Mouse (Mus musculus) kidney, embryonic 15.5 days (tissue): Measurements from ENCODE around the gene 4930412O13Rik. TPM values are rescaled to one million over a fixed set of nuclear protein-coding genes. Genes with fewer than 3 reads are reported as not detected.

Source experiments
- ATAC-seq: fragments of 200-750 bp; cut with Nextera tagmentation; replicated peaks from 2 replicates; pipeline ENCODE4 v1.8.0; 2017; ENCODE audit warnings: moderate TSS enrichment; ENCODE audit not compliant: low FRiP score
- H3K27ac ChIP-seq: fragments of 300-500 bp; sonication (generic); 2 replicates; pipeline ENCODE4 v1.5.1; 2015; ENCODE audit warnings: mild to moderate bottlenecking, inconsistent platforms
- H3K27me3 ChIP-seq: fragments of 300-500 bp; sonication (generic); 2 replicates; pipeline ENCODE4 v1.6.1; 2015; ENCODE audit warnings: inconsistent platforms
- H3K36me3 ChIP-seq: fragments of 300-500 bp; sonication (generic); 2 replicates; pipeline ENCODE4 v1.6.1; 2015; ENCODE audit warnings: inconsistent platforms
- H3K4me1 ChIP-seq: fragments of 300-500 bp; sonication (generic); 2 replicates; pipeline ENCODE4 v1.6.1; 2015; ENCODE audit warnings: inconsistent platforms
- H3K4me2 ChIP-seq: fragments of 300-500 bp; sonication (generic); 2 replicates; pipeline ENCODE4 v1.6.1; 2015; ENCODE audit warnings: moderate library complexity, mild to moderate bottlenecking, inconsistent platforms
- H3K4me3 ChIP-seq: fragments of 300-500 bp; sonication (generic); replicated peaks from 2 replicates; pipeline ENCODE4 v1.5.1; 2015; ENCODE audit warnings: mild to moderate bottlenecking, inconsistent platforms
- H3K9ac ChIP-seq: fragments of 300-500 bp; sonication (generic); 2 replicates; pipeline ENCODE4 v1.6.1; 2015; ENCODE audit warnings: mild to moderate bottlenecking, inconsistent platforms
- H3K9me3 ChIP-seq: fragments of 300-500 bp; sonication (generic); replicated peaks from 2 replicates; pipeline ENCODE4 v1.6.1; 2016; ENCODE audit warnings: inconsistent platforms
- WGBS: fragments of 180-500 bp; shearing (Covaris S2); methylation state at CpG from one replicate; pipeline ENCODE4 v1.1.7; 2015; ENCODE audit warnings: mixed read lengths; 5-methylcytosine and 5-hydroxymethylcytosine counted together
- polyA plus RNA-seq: library from polyadenylated mRNA; unstranded; fragments of >200 nt; fragmentation: Nextera tagmentation; extraction: Ambion mirVana; gene quantifications from 2 replicates; pipeline ENCODE4 v1.2.1, GENCODE M21; 2015

4930412O13Rik gene
- polyA plus RNA-seq, 1 experiment from 2014 or later, result 2.8 TPM

DNA sequence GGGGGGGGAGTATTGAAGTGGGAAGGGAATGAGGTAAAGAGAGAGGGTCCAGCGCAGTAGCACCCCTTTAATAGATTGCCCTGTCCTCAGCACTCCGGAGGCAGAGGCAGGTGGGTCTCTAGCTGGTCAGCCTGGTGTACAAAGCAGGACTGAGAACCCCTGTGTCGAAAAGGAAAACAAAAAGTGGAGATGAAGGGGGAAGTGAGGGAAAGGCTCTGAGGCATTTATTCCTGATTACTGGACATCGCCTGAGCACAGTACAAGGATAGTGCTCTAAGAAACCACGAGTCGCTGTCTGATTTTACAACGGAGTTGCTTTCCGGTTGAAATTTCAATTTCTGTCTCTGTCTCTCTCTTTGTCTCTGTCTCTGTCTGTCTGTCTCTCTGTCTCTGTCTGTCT is 9.2 kb downstream of the 4930412O13Rik start:
- no peaks in the 10 kb centered on the region for H3K36me3 ChIP-seq
- ATAC-seq, result no peak
- peaks cover 95% of the 10 kb centered on the region for H3K27me3 ChIP-seq
- H3K9ac ChIP-seq, result no peak overlapping the region
- 8% methylated on average over 8 of the region's 8 CpGs for WGBS
- H3K4me3 ChIP-seq, result peak overlapping the region; percentile 55
- peaks cover 16% of the 10 kb centered on the region for H3K4me1 ChIP-seq
- peak overlapping the region; percentile 55; the same call in 1 of the 2 replicates for H3K27ac ChIP-seq
- peak overlapping the region; percentile 54 for H3K4me2 ChIP-seq
- H3K9me3 ChIP-seq, result no peaks in the 10 kb centered on the region

DNA sequence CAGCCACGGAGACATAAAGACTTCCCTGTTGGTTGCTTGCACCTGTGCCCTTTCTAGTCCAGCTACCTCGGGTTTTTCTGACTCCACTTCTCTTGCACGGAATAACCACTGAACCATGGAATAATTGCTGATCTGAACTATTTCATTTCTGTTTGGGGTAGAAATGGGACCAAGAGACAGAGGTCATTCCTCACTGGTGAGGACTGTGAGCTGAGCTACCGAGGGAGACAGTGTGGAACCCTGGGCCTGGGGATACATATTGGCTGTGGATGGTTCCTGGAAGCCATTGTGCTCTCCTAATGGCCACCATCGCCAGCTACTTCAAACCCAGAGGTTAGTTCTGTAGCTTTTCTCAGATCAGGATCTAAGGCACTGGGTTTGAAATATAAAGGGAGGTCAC is 9.9 kb downstream of the 4930412O13Rik start:
- Histone ChIP-seq H3K4me3 (no peak overlapping the region), H3K4me2 (0 out of 2 replicates have a peak overlapping the region, but pooled peaks have one; percentile 9), H3K9ac (no peak overlapping the region), H3K9me3 (no peaks in the 10 kb centered on the region), H3K4me1 (peaks cover 23% of the 10 kb centered on the region), H3K27me3 (peaks cover 95% of the 10 kb centered on the region), H3K27ac (no peak overlapping the region), H3K36me3 (no peaks in the 10 kb centered on the region)
- 8% methylated on average over 5 of the region's 5 CpGs for WGBS
- no peak for ATAC-seq

DNA sequence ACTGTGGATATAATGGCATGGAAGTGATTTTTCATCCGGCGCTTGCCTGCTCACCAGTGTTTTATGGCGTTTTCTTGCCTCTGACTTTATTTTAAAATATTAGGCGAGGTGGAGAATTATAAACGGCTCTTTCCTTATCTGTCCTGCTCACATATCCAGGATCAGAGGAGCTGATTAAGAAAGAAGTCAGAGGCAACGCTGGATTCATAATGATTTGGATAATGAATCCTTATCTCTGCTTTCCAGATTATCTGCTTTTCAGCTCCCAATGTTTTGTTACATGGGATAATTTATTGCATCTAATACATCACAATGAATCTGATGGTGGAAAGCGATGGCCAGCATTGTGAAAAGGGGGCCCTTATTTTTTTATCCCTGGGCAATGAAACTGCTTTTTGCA is 11.5 kb downstream of the 4930412O13Rik start:
- peaks cover 95% of the 10 kb centered on the region for H3K27me3 ChIP-seq
- WGBS, result 5% methylated on average over 7 of the region's 7 CpGs

DNA sequence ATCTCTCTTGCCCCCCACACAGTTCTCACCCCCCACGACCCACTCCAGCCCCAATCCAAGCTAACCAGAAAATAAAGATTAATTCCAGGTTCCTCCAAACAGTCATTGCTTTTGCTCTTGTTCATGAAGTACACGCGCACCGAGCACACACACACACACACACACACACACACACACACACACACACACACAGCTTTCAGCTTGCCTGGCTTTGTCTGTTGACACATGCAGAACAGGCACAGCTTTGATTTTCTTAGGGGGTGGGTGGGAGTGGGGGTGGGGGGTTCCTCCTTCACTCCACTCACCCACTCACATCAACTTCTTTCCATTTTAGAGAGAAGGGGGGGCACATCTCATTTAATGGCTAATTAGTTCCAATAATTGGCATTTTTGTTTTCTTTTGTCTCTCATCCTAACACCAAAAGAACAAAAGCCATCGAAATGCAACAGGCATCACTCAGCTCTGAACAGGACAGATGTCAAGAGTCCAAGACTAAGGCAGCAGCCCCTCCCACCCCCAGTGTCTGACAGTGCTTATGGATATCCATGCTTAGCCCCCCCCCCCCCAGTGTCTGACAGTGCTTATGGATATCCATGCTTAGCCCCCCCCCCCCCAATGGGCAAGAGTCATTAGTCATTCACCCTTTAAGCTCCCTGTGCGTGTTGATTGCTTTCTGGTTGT is 12.4 kb downstream of the 4930412O13Rik start:
- no peak overlapping the region for H3K4me2 ChIP-seq
- peaks cover 38% of the 10 kb centered on the region for H3K4me1 ChIP-seq
- WGBS, result 3% methylated on average over 6 of the region's 6 CpGs
- no peaks in the 10 kb centered on the region for H3K9me3 ChIP-seq
- no peak overlapping the region for H3K27ac ChIP-seq
- no peak for ATAC-seq
- no peak overlapping the region for H3K9ac ChIP-seq
- no peaks in the 10 kb centered on the region for H3K36me3 ChIP-seq
- H3K27me3 ChIP-seq, result peaks cover 94% of the 10 kb centered on the region
- no peak overlapping the region for H3K4me3 ChIP-seq

More for the DNA sequence above, 11.5 kb downstream of the 4930412O13Rik start:
- ATAC-seq, result no peak
- no peak overlapping the region for H3K9ac ChIP-seq
- no peak overlapping the region for H3K4me2 ChIP-seq
- no peak overlapping the region for H3K4me3 ChIP-seq
- H3K36me3 ChIP-seq, result no peaks in the 10 kb centered on the region
- no peak overlapping the region for H3K27ac ChIP-seq
- H3K9me3 ChIP-seq, result no peaks in the 10 kb centered on the region
- H3K4me1 ChIP-seq, result peaks cover 38% of the 10 kb centered on the region

DNA sequence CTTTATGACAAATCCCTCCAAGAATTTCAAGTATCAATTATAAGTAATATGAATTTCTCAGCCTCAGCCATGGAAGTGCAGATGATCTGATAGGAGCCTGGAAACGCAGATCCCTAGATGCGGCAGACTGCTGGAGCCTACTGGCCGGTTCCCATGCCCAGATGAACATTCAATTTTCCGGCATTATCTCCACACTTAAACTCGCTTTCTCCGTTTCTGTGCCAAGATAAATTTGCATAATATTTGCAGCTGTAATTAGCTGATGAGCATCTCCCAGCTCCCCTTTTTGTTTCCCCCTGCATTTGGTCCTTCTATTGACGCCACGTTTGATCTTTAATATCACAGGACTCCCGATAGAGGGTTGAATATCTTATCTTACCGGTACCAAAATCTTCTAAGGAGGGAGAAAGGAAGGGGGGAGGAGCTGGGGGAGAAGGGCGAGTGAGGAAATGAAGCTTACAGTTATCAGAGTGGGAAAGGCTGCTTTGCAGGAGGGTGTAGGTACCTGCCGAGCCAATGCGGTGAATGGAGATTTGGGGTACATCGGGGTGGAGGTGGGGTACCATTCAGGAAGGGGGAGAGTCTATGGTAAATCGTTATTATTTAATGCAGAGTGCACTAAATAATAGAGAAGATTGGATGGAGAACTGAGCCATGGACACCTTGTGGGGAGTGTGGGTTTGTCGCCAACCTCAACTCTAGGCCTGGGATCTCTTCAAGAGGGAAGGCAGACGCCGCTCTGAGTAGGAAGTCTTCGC is 14.0 kb downstream of the 4930412O13Rik start:
- 0 out of 2 replicates have a peak overlapping the region, but pooled peaks have one; percentile 28 for H3K4me3 ChIP-seq
- peak overlapping the region; percentile 55; the same call in 1 of the 2 replicates for H3K4me2 ChIP-seq
- H3K4me1 ChIP-seq, result peaks cover 26% of the 10 kb centered on the region
- WGBS, result 5% methylated on average over 19 of the region's 19 CpGs
- no peaks in the 10 kb centered on the region for H3K36me3 ChIP-seq
- H3K9ac ChIP-seq, result no peak overlapping the region
- ATAC-seq, result no peak
- no peak overlapping the region for H3K27ac ChIP-seq
- peaks cover 94% of the 10 kb centered on the region for H3K27me3 ChIP-seq
- H3K9me3 ChIP-seq, result no peaks in the 10 kb centered on the region

DNA sequence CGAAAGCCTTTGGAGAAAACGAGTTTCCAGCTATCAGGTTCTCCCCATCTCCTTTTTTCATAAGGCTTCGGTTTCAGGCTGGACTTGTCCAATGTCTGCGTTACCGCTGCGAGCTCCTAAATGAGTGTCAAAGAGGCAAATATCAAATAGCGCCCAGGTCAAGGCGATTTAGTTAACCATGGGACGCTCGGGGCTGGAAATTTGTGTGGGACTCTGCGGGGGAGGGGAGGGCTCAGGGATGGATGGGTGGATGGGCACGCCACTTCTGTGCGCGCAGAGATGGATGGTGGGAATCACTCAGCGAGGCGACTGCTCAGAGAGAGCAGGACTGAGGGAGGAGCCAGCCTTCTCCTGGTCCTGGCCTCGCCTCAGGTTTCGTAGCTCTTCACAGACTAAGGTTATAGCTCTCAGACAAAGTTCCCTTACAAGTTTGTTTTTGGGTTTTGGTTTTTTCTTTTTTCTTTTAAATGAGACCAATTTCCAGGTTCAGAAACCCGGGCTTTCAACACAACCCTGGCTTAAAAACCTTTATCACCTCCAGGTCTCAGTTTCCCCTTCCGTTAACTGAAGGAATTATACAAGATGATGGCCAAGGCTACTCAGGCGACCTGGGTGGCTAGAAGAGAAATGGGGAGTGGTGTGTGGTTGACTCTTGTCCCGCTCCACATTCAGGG is 15.2 kb downstream of the 4930412O13Rik start:
- peaks cover 25% of the 10 kb centered on the region for H3K4me1 ChIP-seq
- 2% methylated on average over 22 of the region's 22 CpGs for WGBS
- ATAC-seq, result 0 out of 2 replicates have a peak, but pooled peaks have one; percentile 50
- H3K36me3 ChIP-seq, result no peaks in the 10 kb centered on the region
- no peak overlapping the region for H3K27ac ChIP-seq
- H3K4me2 ChIP-seq, result peak overlapping the region; percentile 55
- peak overlapping the region; percentile 28 for H3K4me3 ChIP-seq
- H3K27me3 ChIP-seq, result peaks cover 93% of the 10 kb centered on the region
- no peaks in the 10 kb centered on the region for H3K9me3 ChIP-seq
- H3K9ac ChIP-seq, result no peak overlapping the region

DNA sequence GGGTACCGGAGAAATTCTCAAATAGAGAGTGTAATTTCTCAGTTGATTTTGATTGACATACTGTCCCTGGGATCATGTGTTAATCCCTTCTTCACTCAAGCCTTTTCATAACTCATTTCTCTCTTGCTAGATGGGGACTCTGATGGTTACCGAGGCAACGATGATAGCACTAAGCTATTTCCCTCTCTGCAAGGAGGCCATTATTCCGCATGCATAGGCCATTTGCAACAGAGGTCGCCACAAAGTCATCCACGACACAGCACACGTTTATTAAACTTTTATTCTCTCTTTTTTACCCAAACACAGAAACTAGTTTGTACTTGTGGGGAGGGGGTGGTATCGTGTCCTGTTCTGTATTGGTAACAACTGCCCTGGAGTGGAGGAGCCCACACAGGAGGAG is 16.8 kb downstream of the 4930412O13Rik start:
- H3K4me2 ChIP-seq, result no peak overlapping the region
- peaks cover 93% of the 10 kb centered on the region for H3K27me3 ChIP-seq
- no peak for ATAC-seq
- 10% methylated on average over 8 of the region's 8 CpGs for WGBS
- no peak overlapping the region for H3K27ac ChIP-seq
- no peaks in the 10 kb centered on the region for H3K9me3 ChIP-seq
- no peak overlapping the region for H3K4me3 ChIP-seq
- H3K4me1 ChIP-seq, result peaks cover 25% of the 10 kb centered on the region
- H3K36me3 ChIP-seq, result no peaks in the 10 kb centered on the region
- H3K9ac ChIP-seq, result no peak overlapping the region

DNA sequence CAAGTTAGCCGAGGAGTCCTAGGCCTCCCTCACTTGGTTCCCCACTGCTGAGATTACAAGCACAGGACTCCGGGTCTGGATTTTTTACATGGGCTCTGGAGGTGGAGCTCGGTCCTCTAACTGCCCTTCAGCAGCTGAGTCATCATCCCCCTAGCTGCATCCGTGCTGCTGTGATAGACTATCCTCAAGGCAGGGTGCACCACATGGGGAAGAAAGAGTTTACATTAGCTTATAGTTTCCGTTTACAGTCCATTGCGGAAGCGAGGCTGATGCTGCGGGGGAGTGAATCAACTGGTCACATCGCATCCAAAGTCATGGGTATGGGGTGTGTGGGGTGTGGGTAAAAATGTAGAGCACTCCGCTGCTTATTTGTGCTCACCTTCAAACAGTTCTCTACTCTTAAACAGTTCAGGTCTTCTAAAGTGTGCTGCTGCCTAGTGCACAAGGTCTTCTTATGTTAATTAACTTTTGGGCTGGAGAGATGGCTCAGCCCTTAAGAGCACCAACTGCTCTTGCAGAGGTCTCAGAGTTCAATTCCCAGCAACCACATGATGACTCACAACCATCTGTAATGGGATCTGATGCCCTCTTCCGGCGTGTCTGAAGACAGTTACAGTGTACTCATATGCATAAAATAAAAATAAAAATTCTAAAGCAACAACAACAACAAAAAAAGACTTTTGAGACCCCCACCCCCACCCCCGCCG is 23.0 kb downstream of the 4930412O13Rik start:
- Histone ChIP-seq H3K9me3 (no peaks in the 10 kb centered on the region), H3K36me3 (no peaks in the 10 kb centered on the region), H3K9ac (no peak overlapping the region), H3K4me3 (no peak overlapping the region), H3K4me1 (peaks cover 7% of the 10 kb centered on the region; the same call in 1 of the 2 replicates), H3K4me2 (no peak overlapping the region), H3K27me3 (peaks cover 49% of the 10 kb centered on the region), H3K27ac (no peak overlapping the region)
- no peak for ATAC-seq
- 55% methylated on average over 14 of the region's 14 CpGs for WGBS

DNA sequence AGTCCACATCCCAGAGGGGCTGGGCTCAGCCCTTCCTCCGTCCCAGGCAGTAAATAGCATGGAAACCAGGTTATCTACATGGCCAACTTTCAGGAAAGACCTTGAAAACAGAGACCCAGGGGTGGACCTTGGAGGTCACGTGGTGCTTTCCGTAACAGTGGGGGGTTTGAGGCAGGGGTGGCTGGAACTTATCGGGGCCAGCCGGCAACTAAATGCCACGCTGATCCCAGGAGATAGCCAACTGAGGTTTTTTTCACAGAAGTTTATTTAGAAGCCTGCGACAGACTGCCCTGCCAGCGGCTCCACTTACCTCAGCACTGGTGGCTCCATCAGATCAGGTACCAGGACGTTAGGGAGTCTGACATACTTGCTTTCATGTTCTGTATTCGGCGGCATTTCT is 24.9 kb downstream of the 4930412O13Rik start:
- Histone ChIP-seq H3K9me3 (no peaks in the 10 kb centered on the region), H3K27ac (peak overlapping the region; percentile 45), H3K36me3 (no peaks in the 10 kb centered on the region), H3K4me1 (peaks cover 7% of the 10 kb centered on the region; the same call in 1 of the 2 replicates), H3K27me3 (peaks cover 31% of the 10 kb centered on the region), H3K4me3 (peak overlapping the region; percentile 27), H3K9ac (no peak overlapping the region), H3K4me2 (peak overlapping the region; percentile 50)
- 5% methylated on average over 11 of the region's 11 CpGs for WGBS
- 0 out of 2 replicates have a peak, but pooled peaks have one; percentile 30 for ATAC-seq

DNA sequence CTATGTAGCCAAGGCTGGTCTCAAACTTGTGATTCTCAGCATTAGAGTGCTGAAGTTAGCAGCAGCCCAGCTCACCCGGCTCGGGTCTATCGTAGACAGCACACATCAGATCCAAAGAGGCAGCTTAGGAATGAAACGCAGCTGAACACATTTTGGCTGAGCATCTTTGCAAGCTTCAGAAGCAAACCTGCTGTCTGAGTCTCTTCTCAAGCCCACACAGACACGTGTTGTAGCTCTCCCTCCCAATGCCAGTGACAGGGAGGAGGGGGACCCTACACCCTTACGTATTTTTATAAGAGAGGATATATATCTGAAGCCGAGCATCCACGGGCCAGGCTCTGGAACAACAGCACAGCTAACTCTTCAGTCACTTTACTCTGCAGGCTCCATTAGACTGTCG is 36.5 kb downstream of the 4930412O13Rik start:
- H3K36me3 ChIP-seq, result peaks cover 26% of the 10 kb centered on the region
- 79% methylated on average over 9 of the region's 9 CpGs for WGBS
- H3K27me3 ChIP-seq, result no peaks in the 10 kb centered on the region
- H3K4me1 ChIP-seq, result peaks cover 17% of the 10 kb centered on the region; the same call in 1 of the 2 replicates
- ATAC-seq, result no peak
- H3K9ac ChIP-seq, result no peak overlapping the region
- no peak overlapping the region for H3K4me2 ChIP-seq
- no peak overlapping the region for H3K4me3 ChIP-seq
- no peaks in the 10 kb centered on the region for H3K9me3 ChIP-seq
- peak overlapping the region; percentile 84 for H3K27ac ChIP-seq

DNA sequence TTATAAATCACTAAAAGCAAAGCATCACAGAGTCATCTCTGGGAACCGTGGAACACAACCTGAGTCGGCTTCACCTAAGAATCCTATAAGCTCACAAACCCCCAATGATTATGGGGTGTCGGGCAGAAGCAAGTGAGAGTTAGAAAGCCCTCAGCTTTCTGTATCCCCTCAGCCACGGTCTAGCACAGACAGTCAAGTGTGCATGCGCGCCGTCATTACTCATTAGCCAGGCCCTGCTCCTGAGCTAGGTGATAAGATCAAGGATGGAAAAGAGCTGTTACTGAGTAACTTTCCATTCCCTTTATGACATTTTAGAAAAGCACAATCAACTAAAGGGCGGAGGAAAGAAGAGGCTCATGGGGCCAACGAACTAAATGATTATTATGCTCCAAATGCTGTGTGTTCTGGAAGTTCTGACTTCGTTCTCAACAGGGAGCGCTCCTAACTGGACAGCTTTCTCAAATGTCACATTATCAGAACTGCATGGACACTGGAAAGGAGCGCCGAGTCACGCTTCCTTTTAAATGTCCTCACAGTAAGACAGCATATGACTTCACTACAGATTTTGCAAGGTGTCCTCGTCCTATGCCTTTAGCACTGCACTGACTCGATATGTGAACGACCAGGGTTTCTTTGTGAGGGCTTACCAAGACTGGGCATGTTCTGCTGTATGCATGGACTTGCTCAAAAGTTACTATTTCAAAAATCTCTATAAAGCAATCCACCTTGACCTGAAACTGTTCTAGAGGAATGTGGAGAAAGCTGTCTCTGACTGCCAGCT is 37.8 kb downstream of the 4930412O13Rik start:
- 73% methylated on average over 17 of the region's 17 CpGs for WGBS

More for the DNA sequence above, 37.8 kb downstream of the 4930412O13Rik start:
- Histone ChIP-seq H3K27ac (peak overlapping the region; percentile 84), H3K4me3 (no peak overlapping the region), H3K9ac (no peak overlapping the region), H3K4me1 (peaks cover 17% of the 10 kb centered on the region; the same call in 1 of the 2 replicates), H3K9me3 (no peaks in the 10 kb centered on the region), H3K36me3 (peaks cover 26% of the 10 kb centered on the region), H3K4me2 (peak overlapping the region; percentile 14; the same call in 1 of the 2 replicates), H3K27me3 (no peaks in the 10 kb centered on the region)
- ATAC-seq, result peak; percentile 91
